Mouse (Mus musculus) ovary, postnatal 36 days (tissue): ENCODE measurements around the gene Psapl1.

Experiments used
- DNase-seq: peaks from one replicate; pipeline ENCODE4 v3.0.0; 2022; ENCODE audit warnings: low spot score, mixed read lengths

The Psapl1 gene

DNA sequence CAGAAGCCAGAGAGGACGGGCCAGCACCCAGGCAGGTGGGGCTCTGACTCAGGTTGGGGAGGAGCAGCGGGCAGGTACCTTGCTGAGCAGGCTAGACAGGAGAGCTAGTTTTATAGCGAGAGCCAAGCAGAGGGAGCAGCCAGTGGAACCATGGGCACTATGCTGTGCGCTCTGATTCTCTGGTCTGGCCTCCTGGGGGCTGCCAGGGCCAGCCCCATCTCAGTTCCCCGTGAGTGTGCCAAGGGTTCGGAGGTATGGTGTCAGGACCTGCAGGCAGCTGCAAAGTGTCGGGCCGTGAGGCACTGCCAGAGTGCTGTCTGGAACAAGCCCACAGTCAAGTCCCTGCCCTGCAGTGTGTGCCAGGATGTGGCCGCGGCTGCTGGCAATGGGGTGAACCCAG, at the start of gene Psapl1:
Psapl1 (plus strand) TSS at position 106 of the 400 bp plus-strand sequence.
- DNase-seq = no peak

- DNase-seq = no peak
Measured at GRCm38 (mm10) chr5:36154879-36155485, 48.8 kb upstream of the Psapl1 start.

GRCm38 (mm10) chr5:36165424-36166302, 38.2 kb upstream of the Psapl1 start:
- DNase-seq = peak; percentile 18

DNA sequence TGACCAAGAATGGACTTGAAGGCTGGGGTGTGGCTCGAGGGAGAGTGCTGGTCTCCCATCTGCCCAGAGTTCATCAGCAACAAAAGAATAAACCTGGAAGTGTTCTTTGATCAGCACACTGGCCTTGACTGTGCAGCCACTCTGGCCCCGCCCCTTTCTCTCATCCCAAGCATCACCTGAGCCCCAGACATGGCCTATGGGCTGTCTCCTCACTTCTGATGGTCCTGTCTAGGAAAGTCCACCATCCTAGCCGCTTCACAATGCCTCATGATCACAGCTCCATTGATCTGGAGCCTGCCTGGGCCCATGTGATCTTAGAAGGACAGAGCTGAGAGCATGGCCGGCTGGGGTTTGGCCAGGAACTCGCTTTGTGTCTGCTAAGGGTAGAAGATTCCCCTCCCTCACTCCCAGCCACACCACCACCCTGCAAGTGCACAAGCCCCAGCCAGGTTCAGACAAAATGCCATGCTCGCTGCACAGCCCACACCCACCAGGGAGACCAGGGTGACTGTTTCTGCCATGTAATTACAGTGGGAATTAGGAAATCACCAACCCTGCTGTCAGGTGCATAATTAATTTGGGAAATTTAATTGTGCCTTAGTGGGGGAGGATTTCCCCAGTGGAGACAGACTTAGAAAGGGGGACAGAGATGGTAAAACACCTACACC, 37.3 kb upstream of the Psapl1 start:
- no peak for DNase-seq

GRCm38 (mm10) chr5:36168963-36169650, 34.7 kb upstream of the Psapl1 start:
- DNase-seq = no peak

GRCm38 (mm10) chr5:36174569-36175115, 29.2 kb upstream of the Psapl1 start:
- no peak for DNase-seq

GRCm38 (mm10) chr5:36176409-36176808, 27.4 kb upstream of the Psapl1 start:
- no peak for DNase-seq

- DNase-seq = no peak
Measured at GRCm38 (mm10) chr5:36176873-36177272, 26.9 kb upstream of the Psapl1 start.

GRCm38 (mm10) chr5:36178215-36178614, 25.6 kb upstream of the Psapl1 start:
- DNase-seq = no peak

GRCm38 (mm10) chr5:36178785-36179184, 25.0 kb upstream of the Psapl1 start:
- no peak for DNase-seq

DNA sequence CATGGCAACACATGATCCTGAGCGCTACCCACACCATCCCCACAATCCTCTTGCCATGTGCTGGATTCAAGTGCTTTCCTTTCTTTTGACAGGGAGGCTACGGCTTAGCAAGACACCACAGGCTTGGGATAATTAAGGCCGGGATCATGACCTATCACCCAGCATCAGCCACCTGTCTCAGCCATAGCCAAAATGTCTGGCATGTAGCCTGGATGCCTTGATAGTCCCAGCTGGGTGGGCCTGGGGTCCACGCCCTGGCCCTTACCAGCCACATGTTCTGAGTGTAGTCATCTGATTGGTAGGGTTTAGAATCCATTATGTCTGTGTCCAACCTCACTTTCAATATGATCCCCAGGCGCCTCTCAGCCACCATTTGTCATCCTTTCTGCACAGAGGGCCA, 24.1 kb upstream of the Psapl1 start:
- DNase-seq = no peak

- no peak for DNase-seq
Measured at GRCm38 (mm10) chr5:36182326-36182725, 21.5 kb upstream of the Psapl1 start.

- DNase-seq = no peak
Measured at GRCm38 (mm10) chr5:36186294-36187053, 17.3 kb upstream of the Psapl1 start.

DNA sequence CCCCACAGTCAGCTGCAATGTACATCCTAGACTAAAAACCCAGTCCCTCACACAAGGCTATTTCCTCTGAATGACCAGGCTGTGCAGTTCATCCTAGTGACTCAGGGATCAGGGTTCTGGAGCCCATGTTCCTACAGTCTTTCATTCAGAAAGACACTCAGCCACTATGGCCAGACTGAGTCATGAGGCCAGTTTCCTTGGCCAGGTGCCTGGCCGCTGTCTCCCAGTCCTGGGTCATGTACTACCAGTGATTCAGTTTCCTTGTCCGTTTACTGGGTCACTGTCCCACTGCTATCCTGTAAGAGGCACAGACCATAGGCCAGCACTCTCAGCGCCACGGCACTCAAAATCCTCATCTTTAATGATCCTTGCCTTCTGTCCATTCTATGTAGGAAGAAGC, 15.5 kb upstream of the Psapl1 start:
- no peak for DNase-seq

- DNase-seq = no peak
Measured at GRCm38 (mm10) chr5:36191285-36191684, 12.5 kb upstream of the Psapl1 start.

GRCm38 (mm10) chr5:36191876-36192275, 11.9 kb upstream of the Psapl1 start:
- peak; percentile 29 for DNase-seq

GRCm38 (mm10) chr5:36192677-36193076, 11.1 kb upstream of the Psapl1 start:
- no peak for DNase-seq

- no peak for DNase-seq
Measured at GRCm38 (mm10) chr5:36194631-36195030, 9.2 kb upstream of the Psapl1 start.

DNA sequence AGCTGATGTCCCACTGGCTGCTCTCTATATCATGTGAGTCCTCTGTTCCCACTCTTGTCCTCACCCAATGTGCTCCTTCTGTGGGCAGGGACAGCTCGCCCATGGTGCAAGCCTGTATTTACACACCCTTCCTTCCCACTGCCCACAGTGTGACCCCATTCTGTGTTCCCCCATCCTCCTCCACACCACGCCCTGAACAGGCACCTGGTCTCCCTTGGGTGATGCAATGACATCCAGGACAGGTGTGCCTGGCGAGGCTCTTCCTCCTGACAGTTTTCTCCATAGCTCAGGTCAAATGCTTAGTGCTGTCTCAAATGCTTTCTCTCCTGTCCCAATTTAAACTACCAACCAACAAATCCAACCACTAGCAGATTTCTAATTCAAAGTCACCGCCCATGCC, 8.4 kb upstream of the Psapl1 start:
- DNase-seq = no peak

DNA sequence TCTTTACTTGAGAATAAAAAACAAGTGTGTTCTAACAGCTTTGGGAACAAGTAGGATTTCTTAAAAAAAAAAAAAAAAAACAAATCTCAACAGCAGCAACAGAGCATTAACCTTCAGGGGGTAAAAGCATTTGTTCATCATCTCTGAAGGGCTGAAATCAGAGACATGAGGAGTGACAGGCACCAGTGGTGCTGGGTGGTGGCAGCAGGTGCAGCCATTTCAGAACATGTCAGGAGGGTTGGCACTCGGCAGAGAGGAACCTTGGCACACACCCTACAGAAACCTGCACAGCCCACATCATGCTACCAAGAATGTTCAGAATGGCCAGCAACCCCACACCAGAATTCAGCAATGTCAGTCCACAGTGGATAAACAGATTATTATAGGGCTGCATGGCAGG, 4.3 kb upstream of the Psapl1 start:
- no peak for DNase-seq

GRCm38 (mm10) chr5:36202781-36203180, 1.0 kb upstream of the Psapl1 start:
- DNase-seq = no peak
